8 mouse cellular contexts compared by ENCODE assay signal in the genomic region with DNA sequence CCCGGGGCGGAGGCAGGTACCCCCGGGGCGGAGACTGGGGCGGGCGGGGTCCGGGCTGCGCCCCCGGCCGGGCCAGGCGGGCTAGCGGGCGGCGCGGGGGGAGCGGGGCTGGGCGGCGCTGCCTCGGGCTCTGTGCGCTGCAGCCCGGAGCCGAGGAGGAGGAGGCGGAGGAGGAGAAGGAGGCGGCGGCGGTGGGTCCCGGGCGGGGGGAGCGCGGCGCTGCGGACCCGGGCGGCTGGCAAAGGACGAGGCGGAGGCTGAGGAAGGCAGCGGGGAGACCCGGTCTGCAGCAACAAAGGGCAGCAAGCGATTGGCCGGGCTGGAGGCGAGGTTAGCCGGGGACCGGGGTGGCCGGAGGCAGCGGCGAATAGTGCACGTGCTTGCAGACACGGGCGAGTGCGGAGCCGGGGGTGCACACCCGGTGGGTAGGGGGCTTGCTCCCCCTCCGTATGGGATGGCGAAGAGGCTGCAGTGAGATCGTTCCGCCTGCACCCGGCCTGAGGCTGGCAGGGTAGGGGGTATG. TPM values are rescaled to one million over a fixed set of nuclear protein-coding genes. Genes with fewer than 3 reads are reported as not detected.
DNase-seq lines count a peak whose midpoint lies in the region; ATAC-seq and TF ChIP-seq lines count a peak whose summit lies in the region.

No protein-coding gene starts in this region.

- DNase-seq in testis, postnatal 14 days (ENCODE audit: low spot score) = no peak
- DNase-seq in embryonic facial prominence, embryonic 10.5 days (ENCODE audit: low spot score) = no peak
- peak; percentile 81 for DNase-seq in kidney, postnatal 14 days
- DNase-seq in lung, postnatal 10 days = peak; percentile 79
- DNase-seq in right cerebral cortex, adult 18-20 months = peak; percentile 78
- peak; percentile 73 to 76 for DNase-seq in urinary bladder, postnatal 4 days (ENCODE audit: low spot score in 2 of 2)

- H3K9me3 ChIP-seq in embryonic facial prominence, embryonic 10.5 days = no peaks in the 10 kb centered on the region
- no peaks in the 10 kb centered on the region for H3K9me3 ChIP-seq in heart, embryonic 14.5 days (ENCODE audit: control insufficient read depth, low read length)

- H3K4me1 ChIP-seq in testis, adult 2 months (ENCODE audit: control insufficient read depth, insufficient read depth, low read length) = peaks cover 15% of the 10 kb centered on the region
- H3K4me1 ChIP-seq in embryonic facial prominence, embryonic 10.5 days = peaks cover 33% of the 10 kb centered on the region
- peaks cover 13 to 33% of the 10 kb centered on the region in 2 experiments for H3K4me1 ChIP-seq in heart, embryonic 14.5 days (ENCODE audit: control insufficient read depth in 2 of 2, insufficient read depth in 2 of 2, low read length in 2 of 2)

- no peaks in the 10 kb centered on the region for H3K27me3 ChIP-seq in testis, adult 2 months (ENCODE audit: control insufficient read depth, insufficient read depth, low read length)
- no peaks in the 10 kb centered on the region for H3K27me3 ChIP-seq in embryonic facial prominence, embryonic 10.5 days (replicated peaks; ENCODE audit: low read depth, poor library complexity, severe bottlenecking)
- H3K27me3 ChIP-seq in heart, embryonic 14.5 days (ENCODE audit: control insufficient read depth, insufficient read depth, low read length) = no peaks in the 10 kb centered on the region

- H3K9ac ChIP-seq in heart, embryonic 14.5 days (ENCODE audit: low read length) = peak overlapping the region; percentile 95

- peak overlapping the region; percentile 88 for H3K4me3 ChIP-seq in testis, adult 2 months (ENCODE audit: control insufficient read depth, low read depth, low read length)
- H3K4me3 ChIP-seq in embryonic facial prominence, embryonic 10.5 days = peak overlapping the region; percentile 79
- H3K4me3 ChIP-seq in heart, embryonic 14.5 days (ENCODE audit: control insufficient read depth in 1 of 2, insufficient read depth in 1 of 2, low read depth in 1 of 2, low read length in 2 of 2) = peak overlapping the region; percentile 83 to 85

- no peak for TF ChIP-seq POLR2A in testis, adult 2 months (IDR thresholded peaks at IDR 0.05; ENCODE audit: control insufficient read depth, low read depth, low read length)

- under 1% methylated on average over 57 of the region's 57 CpGs for WGBS in embryonic facial prominence, embryonic 10.5 days
- WGBS in heart, embryonic 14.5 days = 2% methylated on average over 43 of the region's 57 CpGs

- no peak for TF ChIP-seq CTCF in testis, adult 2 months (IDR thresholded peaks at IDR 0.05; ENCODE audit: control insufficient read depth, insufficient read depth, insufficient replicate concordance, low read depth, low read length)

- peak overlapping the region; percentile 68 for H3K4me2 ChIP-seq in heart, embryonic 14.5 days (ENCODE audit: low read length)

- no peaks in the 10 kb centered on the region for H3K36me3 ChIP-seq in testis, adult 2 months (ENCODE audit: control insufficient read depth, insufficient read depth, low read length)
- no peaks in the 10 kb centered on the region for H3K36me3 ChIP-seq in embryonic facial prominence, embryonic 10.5 days (replicated peaks)
- 0 out of 2 replicates have a peak, but pooled peaks cover 6% of the 10 kb centered on the region for H3K36me3 ChIP-seq in heart, embryonic 14.5 days (ENCODE audit: control insufficient read depth, insufficient read depth, low read length)

- H3K27ac ChIP-seq in testis, adult 2 months (ENCODE audit: control insufficient read depth, insufficient read depth, low read depth, low read length) = peak overlapping the region; percentile 45; the same call in 1 of the 2 replicates
- peak overlapping the region; percentile 99 for H3K27ac ChIP-seq in embryonic facial prominence, embryonic 10.5 days (replicated peaks)
- H3K27ac ChIP-seq in heart, embryonic 14.5 days (replicated peaks in 1 of 2; ENCODE audit: control insufficient read depth in 1 of 2, insufficient read depth in 1 of 2, low read depth in 2 of 2, low read length in 2 of 2) = peak overlapping the region; percentile 93 to 98

- peak; percentile 11; the same call in 1 of the 2 replicates for ATAC-seq in heart, embryonic 14.5 days (ENCODE audit: insufficient number of reproducible peaks, insufficient read depth, low FRiP score, low read depth)

RNA-seq across cellular contexts. Expression of gene Kat6b, which starts 18.5 kb away (rescaled TPM):
- polyA plus RNA-seq in testis, adult 2 months (2012; rRNA removed) = 6.6 and 7.6 TPM in 2 replicates
- 12.4 and 14.2 TPM in 2 replicates for polyA plus RNA-seq in embryonic facial prominence, embryonic 10.5 days (2016; fragmentation: Nextera tagmentation; extraction: Ambion mirVana)
- polyA plus RNA-seq in heart, embryonic 14.5 days (2014; fragmentation: Nextera tagmentation; extraction: Ambion mirVana) = 13.4 and 18.5 TPM in 2 replicates

Comparison
In these comparisons a context has a peak if more than half of its experiments do, and no peak if none do; other contexts are left out.
1. H3K27ac ChIP-seq: peak in every context shown above with its lines; median percentile 99 in embryonic facial prominence, embryonic 10.5 days; 96 in heart, embryonic 14.5 days; 45 in testis, adult 2 months.
2. DNase-seq: peak in kidney, postnatal 14 days (single experiment), lung, postnatal 10 days (single experiment), right cerebral cortex, adult 18-20 months (single experiment) and urinary bladder, postnatal 4 days (2 of 2); none in testis, postnatal 14 days (single experiment) and embryonic facial prominence, embryonic 10.5 days (single experiment).
3. Peak in every context shown above with its lines, with median percentiles within 50 percentile points of each other: H3K4me3 ChIP-seq.